Mouse (Mus musculus) induced T-regulatory cell, adult 2 months (primary cell): Measurements from ENCODE around the gene Ormdl2.
A peak's percentile ranks its signal among the peaks of the same experiment; 100 is the strongest.

Source experiments
- DNase-seq: peaks from one replicate; pipeline ENCODE4 v3.0.0-alpha.2; 2012; ENCODE audit warnings: low read depth

The Ormdl2 gene

DNA sequence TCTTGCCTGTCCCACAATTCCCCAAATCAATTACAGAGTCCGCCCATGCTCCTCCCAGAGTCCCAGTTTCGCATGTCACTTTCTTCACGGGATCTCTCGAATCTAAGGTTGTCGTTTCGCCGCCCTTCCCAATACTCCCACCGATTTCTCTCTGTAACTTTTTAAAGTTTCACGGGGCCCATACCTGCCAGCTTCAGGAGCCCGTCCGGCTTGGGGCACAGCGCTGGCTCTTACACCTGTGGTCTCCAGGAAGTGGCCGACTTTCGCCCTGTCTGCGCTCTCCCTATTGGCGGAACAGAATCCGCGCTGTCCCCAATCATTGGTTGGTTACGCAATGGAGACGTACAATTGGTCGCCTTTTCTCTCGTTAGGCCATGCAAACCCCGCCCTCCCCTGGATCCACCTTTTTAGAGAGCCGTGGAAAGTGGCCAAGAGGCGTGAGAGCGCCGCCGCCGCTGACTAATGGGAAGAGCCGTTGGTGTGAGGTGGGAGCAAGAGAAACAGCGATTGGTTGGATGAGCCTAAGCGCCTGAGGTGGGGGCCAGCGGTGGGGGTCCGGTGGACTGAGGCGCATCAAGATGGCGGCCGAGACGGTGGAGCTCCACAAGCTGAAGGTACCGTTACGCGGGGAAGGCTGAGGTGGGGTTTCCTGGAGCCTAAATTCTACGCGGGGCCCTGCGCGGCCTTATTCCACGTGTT is at the start of gene Ormdl2:
TSS of gene Ormdl2 (minus strand) at position 288 of the 699 bp plus-strand sequence.
- DNase-seq: peak; percentile 99

- DNase-seq: no peak
Observed at GRCm38 (mm10) chr10:128870341-128870740, 48.9 kb upstream of the Ormdl2 start.

DNA sequence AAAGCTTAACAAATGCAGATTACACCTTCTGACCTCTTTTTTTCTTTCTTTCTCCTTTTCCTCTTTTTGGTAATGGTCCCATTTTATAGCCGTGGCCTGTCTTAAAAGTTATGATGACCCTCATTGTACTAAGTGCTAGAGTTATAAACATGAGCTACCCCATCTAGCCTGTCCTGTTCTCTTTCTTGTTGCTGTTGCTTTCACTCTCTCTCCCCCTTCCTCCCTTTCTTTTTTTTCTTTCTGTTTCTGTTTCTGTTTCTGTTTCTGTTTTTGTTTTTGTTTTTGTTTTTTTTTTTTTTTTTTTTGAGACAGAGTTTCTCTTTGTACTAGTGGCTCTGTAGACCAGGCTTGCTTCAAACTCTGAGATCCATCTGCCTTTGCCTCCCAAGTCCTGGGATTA is 45.1 kb upstream of the Ormdl2 start:
- peak; percentile 60 for DNase-seq

- DNase-seq: peak; percentile 35
Observed at GRCm38 (mm10) chr10:128866042-128866441, 44.6 kb upstream of the Ormdl2 start.

DNA sequence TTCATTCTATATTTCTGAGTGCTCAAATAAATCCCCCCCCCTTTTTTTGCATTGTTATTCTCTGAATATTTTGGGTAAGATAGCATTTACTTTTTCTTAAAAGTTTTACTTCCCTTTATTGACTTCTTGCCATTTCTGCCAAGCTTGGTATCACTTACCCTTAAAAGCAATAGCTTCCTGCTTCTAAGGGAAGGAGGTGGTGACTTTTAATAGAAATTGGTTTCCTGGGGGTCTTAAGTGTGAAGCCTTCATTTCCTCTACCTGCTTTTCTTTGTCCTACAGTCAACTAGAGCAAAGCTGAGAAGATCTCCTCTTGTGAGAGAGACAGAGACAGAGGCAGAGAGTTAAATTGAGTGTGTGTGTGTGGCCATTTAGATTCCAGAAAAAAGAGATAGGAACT is 39.7 kb upstream of the Ormdl2 start:
- no peak for DNase-seq

GRCm38 (mm10) chr10:128850339-128850738 is 28.9 kb upstream of the Ormdl2 start:
- no peak for DNase-seq

DNA sequence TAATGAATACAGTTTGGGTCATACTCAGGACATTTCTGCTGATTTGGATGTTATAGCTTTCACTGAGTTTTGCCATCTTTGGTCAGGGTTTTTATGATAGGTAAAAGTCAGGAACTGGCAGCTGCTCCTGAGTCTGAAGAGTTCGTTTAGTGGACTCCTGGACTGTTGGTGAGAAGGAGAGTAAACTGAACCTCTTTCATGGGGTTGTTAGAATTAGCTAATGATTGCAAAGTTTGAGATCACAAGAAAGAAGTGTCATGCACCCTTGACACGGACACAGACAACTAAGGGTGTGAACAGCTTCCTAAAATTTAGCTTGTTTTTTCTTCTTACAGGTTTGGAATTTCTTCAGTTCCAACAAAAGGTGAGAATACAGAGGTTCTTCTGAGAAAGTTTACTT is 27.0 kb upstream of the Ormdl2 start:
- no peak for DNase-seq

DNA sequence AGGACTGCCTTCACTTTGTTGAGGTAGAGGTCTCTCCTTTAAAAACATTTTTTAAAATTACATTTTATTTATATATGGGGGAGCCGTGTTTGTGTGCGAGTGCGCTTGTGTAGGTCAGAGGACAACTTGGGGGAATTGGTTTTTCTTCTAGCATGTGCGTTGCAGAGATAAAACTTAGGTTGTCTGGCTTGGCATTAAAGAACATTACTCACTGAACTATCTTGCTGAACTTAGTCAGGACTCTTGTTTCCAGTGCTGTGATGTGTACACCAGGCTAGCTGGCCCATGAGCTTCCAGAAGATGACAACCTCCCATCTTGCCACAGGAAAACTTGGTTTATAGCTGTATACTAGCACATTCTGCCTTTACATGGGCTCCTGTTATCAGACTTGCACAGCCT is 25.2 kb upstream of the Ormdl2 start:
- DNase-seq: no peak

- DNase-seq: peak; percentile 57
Observed at GRCm38 (mm10) chr10:128845516-128845915, 24.1 kb upstream of the Ormdl2 start.

- DNase-seq: no peak
Observed at GRCm38 (mm10) chr10:128843260-128843659, 21.8 kb upstream of the Ormdl2 start.

DNA sequence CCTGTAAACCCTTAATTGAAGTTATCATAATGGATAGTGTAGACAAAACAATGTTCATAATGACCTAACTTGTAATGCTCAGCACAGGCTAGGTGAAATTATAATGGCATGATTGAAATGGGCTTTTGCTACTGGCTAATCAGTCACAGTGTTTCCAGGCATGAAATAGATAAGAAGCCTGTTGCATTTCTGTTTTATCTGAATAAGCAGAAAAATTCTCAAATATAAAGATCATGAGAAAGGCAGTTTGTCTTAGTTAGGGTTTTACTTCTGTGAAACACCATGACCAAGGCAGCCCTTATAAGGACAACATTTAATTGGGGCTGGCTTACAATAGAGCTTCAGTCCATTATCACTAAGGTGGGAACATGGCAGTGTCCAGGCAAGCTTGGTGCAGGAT is 19.2 kb upstream of the Ormdl2 start:
- no peak for DNase-seq

GRCm38 (mm10) chr10:128839434-128839833 is 18.0 kb upstream of the Ormdl2 start:
- DNase-seq: no peak

GRCm38 (mm10) chr10:128837400-128837799 is 16.0 kb upstream of the Ormdl2 start:
- DNase-seq: peak; percentile 18

DNA sequence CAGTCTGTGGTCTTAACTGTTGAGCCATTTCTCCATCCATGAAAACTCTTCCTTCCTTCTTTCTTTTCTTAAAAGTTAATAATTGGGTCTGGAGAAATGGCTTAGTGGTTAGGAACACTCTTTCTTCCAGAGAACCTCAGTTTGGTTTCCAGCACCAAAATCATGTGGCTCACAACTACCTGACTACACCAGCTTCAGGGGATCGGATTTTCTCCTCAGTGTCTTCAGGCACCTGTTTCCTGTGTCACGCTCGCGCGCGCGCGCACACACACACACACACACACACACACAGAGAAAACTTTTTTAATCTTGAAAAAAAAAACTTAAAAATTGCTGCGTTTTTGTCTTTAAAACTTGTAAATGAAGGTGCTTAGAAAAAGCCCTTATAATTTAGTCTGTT is 2.4 kb upstream of the Ormdl2 start:
- DNase-seq: peak; percentile 32

DNA sequence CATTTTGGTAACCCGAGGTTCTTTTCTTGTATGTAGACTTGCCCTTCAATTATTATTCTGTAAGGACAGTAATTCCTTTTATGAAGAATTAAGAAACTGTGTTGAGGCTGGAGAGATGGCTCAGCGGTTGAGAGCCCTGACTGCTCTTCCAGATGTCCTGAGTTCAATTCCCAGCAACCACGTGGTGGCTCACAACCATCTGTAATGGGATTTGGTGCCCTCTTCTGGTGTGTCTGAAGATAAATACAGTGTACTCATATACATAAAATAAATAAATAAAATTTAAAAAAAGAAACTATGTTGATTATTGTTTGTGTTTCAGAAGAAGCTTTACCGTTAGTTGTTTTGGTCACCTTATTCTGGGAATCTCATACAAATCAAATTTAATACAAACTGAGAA is 1.6 kb upstream of the Ormdl2 start:
- peak; percentile 20 for DNase-seq

DNA sequence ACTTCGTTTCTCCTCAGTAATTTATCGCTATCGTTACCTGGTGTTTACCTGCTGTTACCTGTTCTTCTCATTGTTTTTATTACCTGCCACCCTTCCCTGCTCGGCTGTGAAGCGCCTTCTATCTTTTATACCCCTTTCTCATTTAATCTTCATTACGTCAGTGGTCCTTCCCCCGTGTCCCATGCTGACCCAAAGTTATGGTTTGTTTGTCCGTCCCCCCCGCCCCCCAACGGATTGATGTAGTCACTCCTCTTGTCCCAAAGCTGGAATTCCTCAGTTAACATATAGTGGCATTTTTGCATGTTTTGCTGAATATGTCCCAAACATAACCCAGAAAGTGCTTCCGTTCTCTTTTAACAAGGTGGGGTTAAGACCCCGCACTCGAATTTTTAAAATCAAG is 690 bp upstream of the Ormdl2 start:
- no peak for DNase-seq

DNA sequence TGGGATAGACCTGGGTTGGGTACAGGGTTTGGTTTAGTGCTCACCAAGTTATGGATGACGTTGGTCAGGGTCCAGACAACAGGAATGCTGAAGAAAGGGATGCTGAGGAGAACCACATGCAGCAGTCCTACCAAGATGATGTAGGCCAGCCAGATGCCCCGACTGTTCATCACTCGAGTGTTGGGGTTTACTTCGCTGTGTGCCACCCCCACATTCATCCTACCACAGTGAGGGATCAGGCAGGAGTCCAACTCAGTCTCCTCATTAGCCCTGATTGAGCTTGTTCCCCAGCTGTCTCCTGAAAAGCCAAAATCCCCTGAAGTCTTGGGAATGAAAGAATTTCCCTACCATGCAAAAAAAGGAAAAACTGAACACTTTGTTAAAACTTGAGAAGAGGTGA is 1.2 kb downstream of the Ormdl2 start:
- DNase-seq: no peak

- no peak for DNase-seq
Observed at GRCm38 (mm10) chr10:128817033-128817432, 4.4 kb downstream of the Ormdl2 start, which contains the start of gene Sarnp. Sarnp (plus strand) TSS chr10:128817333.

DNA sequence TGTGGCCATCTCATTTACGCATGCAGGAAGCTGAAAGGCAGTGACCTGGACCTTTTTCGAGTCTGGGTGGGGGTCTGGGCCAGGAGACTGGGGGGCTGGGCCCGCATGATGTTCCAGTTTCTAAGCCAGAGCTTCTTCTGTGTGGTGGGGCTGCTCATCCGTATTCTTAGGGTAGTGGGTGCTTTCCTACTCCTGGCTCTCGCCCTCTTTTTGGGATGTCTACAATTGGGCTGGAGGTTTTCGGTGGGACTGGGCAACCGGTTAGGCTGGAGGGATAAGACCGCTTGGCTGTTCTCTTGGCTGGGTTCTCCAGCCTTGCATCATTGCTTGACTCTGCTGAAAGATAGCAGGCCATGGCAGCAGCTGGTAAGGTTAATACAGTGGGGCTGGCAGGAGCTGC is 14.4 kb downstream of the Ormdl2 start:
- no peak for DNase-seq

GRCm38 (mm10) chr10:128806086-128806485 is 15.4 kb downstream of the Ormdl2 start:
- no peak for DNase-seq

DNA sequence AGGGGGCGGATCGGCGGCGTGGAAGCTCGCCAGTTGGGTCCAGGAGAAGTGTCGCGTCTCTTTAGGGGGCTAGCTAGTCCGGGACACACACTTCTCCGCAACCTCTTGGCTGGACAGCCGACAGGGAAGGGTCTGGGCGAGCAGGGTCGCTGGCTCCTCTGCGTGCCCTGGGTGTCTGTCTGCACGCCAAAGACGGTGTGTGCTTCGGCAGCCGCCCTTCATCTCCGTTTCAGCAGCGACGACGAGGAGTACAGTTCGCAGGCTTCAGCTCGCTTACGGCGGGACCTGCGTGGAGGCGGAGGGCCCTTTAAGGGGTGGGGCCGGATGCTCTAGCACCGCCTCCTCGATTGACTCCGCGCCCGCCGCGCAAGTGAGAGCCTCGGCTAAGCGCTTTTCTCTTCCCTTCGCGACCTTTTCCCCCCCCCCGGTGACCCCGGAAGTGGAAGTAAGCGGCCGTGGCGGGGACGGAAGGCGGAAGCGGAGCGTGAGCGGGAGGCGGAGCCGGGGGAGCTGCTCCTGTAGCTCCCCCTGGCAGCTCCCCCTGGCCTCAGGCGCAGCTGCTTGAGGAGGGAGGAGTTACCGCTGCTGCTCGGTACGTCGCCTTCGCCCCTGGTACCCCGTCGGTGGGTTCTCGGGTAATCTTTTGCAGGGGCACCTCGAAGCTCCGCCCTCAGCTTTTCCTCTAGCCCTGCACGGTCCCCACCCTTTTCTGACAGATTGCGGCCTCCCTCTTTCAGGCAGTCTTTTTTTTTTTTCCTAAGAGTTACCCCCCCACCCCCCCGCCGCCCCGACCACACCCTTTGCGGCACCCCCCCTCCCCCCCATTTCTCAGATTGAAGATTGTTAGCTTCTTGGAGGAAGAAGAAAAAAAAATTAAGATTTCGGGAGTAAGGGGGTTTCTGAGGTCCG is 16.1 kb downstream of the Ormdl2 start:
- DNase-seq: peak; percentile 99

DNA sequence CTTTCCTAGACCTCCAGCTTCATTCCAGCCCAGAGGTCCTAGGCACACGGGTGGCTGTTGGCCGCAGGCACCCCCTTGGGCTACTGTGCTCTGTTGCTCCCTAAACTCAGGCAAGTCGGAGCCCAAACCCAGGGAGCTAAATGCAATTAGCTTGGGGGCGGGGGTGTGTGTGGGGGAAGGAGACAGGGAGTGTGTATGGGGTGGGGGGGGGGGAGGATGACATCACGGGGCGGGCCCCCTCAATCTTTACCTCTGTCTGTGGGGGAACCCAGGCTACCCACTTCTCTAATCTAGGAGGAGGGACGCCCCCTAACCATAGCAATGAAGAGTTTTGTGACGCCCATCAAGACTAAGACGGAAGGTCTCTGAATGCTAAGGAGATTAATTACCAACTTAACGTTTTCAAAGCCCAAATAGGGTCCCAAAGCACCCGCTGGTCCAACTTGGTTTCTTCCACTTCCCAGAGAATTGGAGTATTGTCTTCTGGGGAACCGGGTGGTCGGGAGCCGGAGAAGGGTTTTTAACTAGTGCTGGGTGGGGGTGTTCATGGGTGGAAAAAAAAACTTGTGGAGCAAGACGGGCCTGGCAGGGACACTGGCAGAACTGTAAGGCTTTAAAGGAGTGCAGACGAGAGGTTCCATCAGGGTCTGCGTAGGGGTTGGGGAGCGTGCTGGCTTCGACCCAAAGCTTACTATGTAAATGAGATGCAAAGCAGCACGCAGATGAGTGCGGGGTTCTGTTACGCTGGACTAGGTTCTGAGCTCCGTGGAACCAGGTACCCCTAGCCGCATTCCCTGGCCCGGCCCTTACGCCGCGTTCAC is 17.0 kb downstream of the Ormdl2 start, which contains the start of gene Tmem198b:
TSS of gene Tmem198b (minus strand) at position 100 of the 821 bp plus-strand sequence.
- peak; percentile 74 for DNase-seq
